Mouse (Mus musculus) duodenum, adult 2 months (tissue): Measurements from ENCODE around the gene Grm6. TPM values are rescaled to one million over a fixed set of nuclear protein-coding genes. Genes with fewer than 3 reads are reported as not detected.

ENCODE experiments used
- polyA plus RNA-seq: library from polyadenylated mRNA; depleted of rRNA; stranded (reverse); fragments of >200 nt; gene quantifications from 2 replicates; pipeline ENCODE4 v1.2.3, GENCODE M21; 2012; ENCODE audit warnings: low replicate concordance; rRNA removed

Gene Grm6
- polyA plus RNA-seq = not detected in 2 replicates

GRCm38 (mm10) chr11:50850177-50850735 is at the start of gene Grm6:
Grm6 (plus strand) TSS chr11:50850685.

GRCm38 (mm10) chr11:50827010-50827953 is 23.2 kb upstream of the Grm6 start, which contains the start of gene Zfp354c:
Zfp354c (minus strand) TSS chr11:50827724.

DNA sequence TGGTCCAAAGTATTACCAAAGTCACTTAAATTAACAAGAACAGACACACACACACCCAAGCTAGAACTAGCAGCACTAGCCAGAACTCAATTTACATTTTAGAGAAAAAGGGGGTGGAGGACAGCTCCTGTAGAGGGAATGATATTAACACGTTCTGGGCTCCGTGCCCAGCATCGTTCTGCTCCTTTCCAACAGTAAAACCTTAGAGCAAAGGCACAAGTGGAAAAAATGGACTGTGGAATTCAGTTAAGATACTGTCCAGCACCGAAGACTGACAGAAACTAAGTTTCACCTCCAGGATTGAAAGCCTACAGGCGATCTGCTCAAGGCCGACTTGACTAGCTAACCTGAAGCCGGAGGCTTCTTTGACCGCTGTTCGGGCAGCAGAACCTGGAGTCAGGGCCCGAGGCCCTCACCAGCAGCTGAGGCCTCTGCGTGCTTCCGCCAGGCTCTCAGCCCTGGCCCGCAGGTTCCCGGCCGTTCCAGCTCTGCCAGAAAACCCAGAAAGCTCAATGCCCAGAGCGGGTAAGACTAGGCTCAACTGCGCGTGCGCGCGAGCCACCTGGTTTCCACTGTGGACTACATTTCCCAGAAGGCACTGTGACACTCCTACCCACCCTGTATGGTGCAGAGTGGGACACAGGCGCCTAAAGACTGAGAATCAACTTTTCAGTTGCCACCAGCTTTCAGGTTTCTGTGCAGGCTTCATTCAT is 9.3 kb upstream of the Grm6 start, which contains the start of gene Zfp879:
Gene Zfp879, minus strand, starts transcription at position 530 of the 713 bp plus-strand sequence.

DNA sequence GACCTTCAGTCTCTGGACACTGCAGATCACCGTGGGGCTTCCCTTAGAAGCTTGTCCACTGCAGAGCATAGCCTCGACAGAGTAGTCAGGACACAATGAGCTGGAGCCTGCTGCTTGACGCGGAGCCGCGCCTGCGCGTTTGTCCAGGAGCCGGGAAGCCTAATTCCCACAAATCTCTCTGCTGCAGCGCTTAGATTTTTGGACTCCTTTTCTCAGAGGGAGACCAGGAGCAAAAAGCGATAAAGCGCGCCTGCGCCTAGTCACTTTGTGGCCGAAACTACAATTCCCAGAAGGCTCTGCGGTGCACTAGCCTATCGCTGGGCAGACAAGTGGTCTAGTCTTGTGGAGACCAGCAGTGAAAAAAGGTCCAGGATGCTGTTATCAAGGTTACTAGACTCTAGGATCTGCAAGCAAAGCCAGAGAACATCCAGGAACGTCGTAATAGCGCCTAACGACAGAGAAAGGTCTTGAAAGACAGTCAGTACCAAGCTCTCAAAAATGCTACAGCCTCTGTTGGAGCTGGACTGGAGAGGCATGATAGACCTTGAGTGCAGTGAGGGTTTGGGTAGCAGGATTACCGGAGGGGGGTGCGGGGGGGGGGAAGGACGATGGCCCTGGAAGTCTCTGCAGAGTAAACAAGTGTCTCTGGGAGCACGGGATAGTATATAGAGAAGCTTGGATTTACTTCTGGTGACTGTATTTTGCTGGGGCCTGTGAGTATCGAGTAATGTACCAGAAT is 37.1 kb downstream of the Grm6 start, which contains the start of gene Zfp454:
Gene Zfp454, minus strand, starts transcription at position 262 of the 739 bp plus-strand sequence.

Other genes with a start within 250 kb of the Grm6 start
- gene Adamts2, start 248.6 kb upstream of the Grm6 start, polyA plus RNA-seq = 2.4 and 3.4 TPM in 2 replicates
- 0.06 TPM in 2 replicates for gene Zfp354c, start 23.0 kb upstream of the Grm6 start, polyA plus RNA-seq
- gene Zfp879, start 9.1 kb upstream of the Grm6 start, polyA plus RNA-seq = 0.04 TPM in 1 of 2 replicates, not detected in the other
- 0.21 TPM in 1 of 2 replicates, not detected in the other for gene Zfp454, start 37.0 kb downstream of the Grm6 start, polyA plus RNA-seq
- gene Zfp2, start 65.5 kb downstream of the Grm6 start, polyA plus RNA-seq = 0.12 and 0.19 TPM in 2 replicates
- not detected in 2 replicates for gene Zfp354b, start 80.9 kb downstream of the Grm6 start, polyA plus RNA-seq
- gene 4933414I15Rik, start 93.1 kb downstream of the Grm6 start, polyA plus RNA-seq = not detected in 2 replicates
- gene Prop1, start 103.1 kb downstream of the Grm6 start, polyA plus RNA-seq = 0.15 TPM in 1 of 2 replicates, not detected in the other
- gene Olfr1378, start 115.8 kb downstream of the Grm6 start, polyA plus RNA-seq = not detected in 2 replicates
- not detected in 2 replicates for gene Olfr1377, start 131.3 kb downstream of the Grm6 start, polyA plus RNA-seq
- not detected in 2 replicates for gene Olfr51, start 152.9 kb downstream of the Grm6 start, polyA plus RNA-seq
- not detected in 2 replicates for gene Olfr54, start 163.6 kb downstream of the Grm6 start, polyA plus RNA-seq
- gene Olfr1375, start 197.4 kb downstream of the Grm6 start, polyA plus RNA-seq = not detected in 2 replicates
- 0.14 and 0.16 TPM in 2 replicates for gene Zfp354a, start 208.6 kb downstream of the Grm6 start, polyA plus RNA-seq